In the genomic region with DNA sequence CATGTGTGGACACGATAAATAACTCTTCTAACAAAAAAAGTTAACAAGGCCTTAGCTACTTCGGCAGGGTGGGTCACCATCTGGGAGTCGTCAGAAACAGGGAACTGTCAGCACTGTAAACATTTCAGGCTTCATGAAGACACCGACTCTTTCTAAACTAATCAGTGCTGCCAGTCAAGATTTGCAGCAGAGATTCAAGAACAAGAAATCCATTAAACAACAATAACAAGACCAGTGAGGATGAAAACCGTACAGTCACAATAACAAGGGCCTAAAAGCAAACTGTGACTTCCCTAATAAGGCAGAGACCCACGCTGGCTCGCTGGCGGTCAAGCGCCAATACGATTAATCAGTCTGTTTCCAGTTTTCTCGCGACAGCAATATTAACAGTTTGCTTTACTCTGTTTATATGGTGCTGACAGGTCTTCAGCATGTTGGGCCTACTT, we compare ENCODE assay signal across 14 mouse cellular contexts.
DNase-seq lines count a peak whose midpoint lies in the region; ATAC-seq lines count a peak whose summit lies in the region.
"Had no signal": no experiment of that assay in that cellular context is flagged by ENCODE, and none has a peak within 500 bp of the region (broad histone marks: within the 10 kb centered on the region; RNA-seq: fewer than 3 reads in every experiment).

No protein-coding gene starts in this region.

- no peak overlapping the region for H3K4me2 ChIP-seq in hindbrain, embryonic 16.5 days (ENCODE audit: low read length)
- H3K4me2 ChIP-seq: heart, embryonic 15.5 days; hindbrain, embryonic 12.5 days; liver, embryonic 11.5 days had no signal

- peak; percentile 29 for DNase-seq in kidney, postnatal 14 days
- DNase-seq in kidney, adult 18-20 months, result no peak
- DNase-seq in embryo, embryonic 10 days (ENCODE audit: low spot score), result peak; percentile 39
- DNase-seq in forelimb bud, embryonic 11.5 days (ENCODE audit: low read depth, low spot score), result peak; percentile 64
- peak; percentile 26 to 55 for DNase-seq in lung, postnatal 4 days
- DNase-seq in adipocyte (ENCODE audit: low spot score), result no peak
- no peak for DNase-seq in cerebellum, adult 11-12 months
- DNase-seq: cerebellum, adult 18-20 months; thymus, adult 2 months had no signal

- H3K36me3 ChIP-seq in hindbrain, embryonic 16.5 days (ENCODE audit: control insufficient read depth, insufficient read depth, low read length), result no peaks in the 10 kb centered on the region
- H3K36me3 ChIP-seq: hindbrain, embryonic 12.5 days had no signal

- no peaks in the 10 kb centered on the region for H3K4me1 ChIP-seq in hindbrain, embryonic 16.5 days (ENCODE audit: control insufficient read depth, insufficient read depth, low read depth, low read length)
- H3K4me1 ChIP-seq: hindbrain, embryonic 12.5 days had no signal

- WGBS in hindbrain, embryonic 16.5 days, result 66% methylated on average over 12 of the region's 12 CpGs

- H3K27ac ChIP-seq in hindbrain, embryonic 16.5 days (ENCODE audit: low read depth, low read length), result no peak overlapping the region
- H3K27ac ChIP-seq: heart, embryonic 15.5 days; hindbrain, embryonic 12.5 days had no signal

- no peak for ATAC-seq in hindbrain, embryonic 16.5 days
- ATAC-seq: activated CD4-positive, CD25-positive, alpha-beta regulatory T cell, adult 4 months had no signal

- no peak overlapping the region for H3K4me3 ChIP-seq in hindbrain, embryonic 16.5 days (ENCODE audit: low read length)
- H3K4me3 ChIP-seq: heart, embryonic 15.5 days; hindbrain, embryonic 12.5 days had no signal

- no peak overlapping the region for H3K9ac ChIP-seq in hindbrain, embryonic 16.5 days (ENCODE audit: low read depth, low read length)
- H3K9ac ChIP-seq: heart, embryonic 15.5 days; hindbrain, embryonic 12.5 days had no signal

- H3K27me3 ChIP-seq in hindbrain, embryonic 16.5 days (replicated peaks; ENCODE audit: control insufficient read depth, insufficient read depth, low read length), result no peaks in the 10 kb centered on the region
- H3K27me3 ChIP-seq: heart, embryonic 15.5 days; hindbrain, embryonic 12.5 days had no signal

- H3K9me3 ChIP-seq in hindbrain, embryonic 16.5 days (ENCODE audit: control insufficient read depth, low read length), result no peaks in the 10 kb centered on the region
- H3K9me3 ChIP-seq: heart, embryonic 15.5 days; hindbrain, embryonic 12.5 days had no signal

Comparison
In these comparisons a context has a peak if more than half of its experiments do, and no peak if none do; other contexts are left out.
1. DNase-seq: peak in kidney, postnatal 14 days (single experiment), embryo, embryonic 10 days (single experiment), forelimb bud, embryonic 11.5 days (single experiment) and lung, postnatal 4 days (2 of 2); none in kidney, adult 18-20 months (single experiment), adipocyte (single experiment) and cerebellum, adult 11-12 months (single experiment).